Comparison of ENCODE assay signal across 12 mouse cellular contexts in the genomic region with DNA sequence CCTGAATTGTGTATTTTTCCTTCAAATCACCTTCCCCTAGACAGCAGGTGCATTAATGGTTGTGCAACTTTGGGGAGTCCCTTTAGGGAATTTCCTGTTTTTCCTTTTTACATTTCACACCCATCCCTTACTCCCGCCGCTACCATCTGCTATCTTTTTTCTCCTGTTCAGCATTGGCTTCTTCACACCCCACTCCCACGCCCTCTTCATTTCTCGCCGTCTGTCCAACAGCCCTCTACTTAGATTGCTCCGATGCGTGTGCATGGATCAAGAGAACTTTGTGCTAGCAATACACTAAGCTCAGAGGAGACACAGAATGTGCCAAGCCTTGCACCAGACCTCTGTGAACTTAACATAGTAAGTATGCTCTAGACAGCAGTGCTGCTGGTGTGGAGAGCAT. TPM values are rescaled to one million over a fixed set of nuclear protein-coding genes. Genes with fewer than 3 reads are reported as not detected.
DNase-seq lines count a peak whose midpoint lies in the region; TF ChIP-seq lines count a peak whose summit lies in the region.
"Had no signal": no experiment of that assay in that cellular context is flagged by ENCODE, and none has a peak within 500 bp of the region (broad histone marks: within the 10 kb centered on the region; RNA-seq: fewer than 3 reads in every experiment).

No protein-coding gene starts in this region.

- WGBS in kidney, adult 2 months: 82% methylated on average over 7 of the region's 7 CpGs

- no peak for TF ChIP-seq POLR2A in kidney, adult 2 months (IDR thresholded peaks at IDR 0.05; ENCODE audit: low read depth, low read length)

- no peak for TF ChIP-seq CTCF in kidney, adult 2 months (conservative IDR thresholded peaks at IDR 0.05; ENCODE audit: insufficient read depth, insufficient read length, low read depth, low read length)

- H3K4me1 ChIP-seq in kidney, adult 2 months (ENCODE audit: control insufficient read depth, insufficient read depth, low read length): no peaks in the 10 kb centered on the region

- H3K36me3 ChIP-seq in kidney, adult 2 months (ENCODE audit: control insufficient read depth, insufficient read depth, low read length): no peaks in the 10 kb centered on the region

- H3K27ac ChIP-seq in kidney, adult 2 months (ENCODE audit: insufficient read depth, low read depth, low read length): no peak overlapping the region

- peak; percentile 8 for DNase-seq in cerebellum, adult 8-10 months
- peak; percentile 52 to 53 for DNase-seq in cerebellum, postnatal 36 days
- DNase-seq in layer of hippocampus, adult 9-11 months: peak; percentile 86
- peak; percentile 85 to 86 for DNase-seq in right cerebral cortex, adult 2 months (ENCODE audit: low spot score in 2 of 2)
- no peak for DNase-seq in testis, postnatal 14 days (ENCODE audit: low spot score)
- no peak for DNase-seq in kidney, adult 2 months
- no peak for DNase-seq in urinary bladder, postnatal 36 days (ENCODE audit: low spot score in 2 of 2)
- DNase-seq: gastrocnemius, postnatal 36 days had no signal

- no peaks in the 10 kb centered on the region for H3K27me3 ChIP-seq in kidney, adult 2 months (replicated peaks; ENCODE audit: control insufficient read depth, insufficient read depth, low read length)

- no peak overlapping the region for H3K4me3 ChIP-seq in kidney, adult 2 months (ENCODE audit: insufficient read depth, low read depth, low read length)

RNA-seq across cellular contexts. Expression of a gene that starts 12.4 kb away (rescaled TPM):
- polyA plus RNA-seq in kidney, adult 2 months (2012; rRNA removed): 10.5 and 13.5 TPM in 2 replicates

RNA-seq across cellular contexts. Expression of a gene that starts 12.6 kb away (rescaled TPM):
- 0.14 and 0.28 TPM in 2 replicates for polyA plus RNA-seq in kidney, adult 2 months (2012; rRNA removed)
- polyA plus RNA-seq: embryonic facial prominence, embryonic 14.5 days; kidney, embryonic 14.5 days had no signal

RNA-seq across cellular contexts. Expression of a gene that starts 51.6 kb away (rescaled TPM):
- not detected in 2 replicates for polyA plus RNA-seq in kidney, adult 2 months (2012; rRNA removed)
- polyA plus RNA-seq: embryonic facial prominence, embryonic 14.5 days; hindbrain, embryonic 11.5 days; kidney, embryonic 14.5 days; lung, postnatal 0 days had no signal

Comparison
In these comparisons a context has a peak if more than half of its experiments do, and no peak if none do; other contexts are left out.
1. DNase-seq: peak in cerebellum, adult 8-10 months (single experiment), cerebellum, postnatal 36 days (2 of 2), layer of hippocampus, adult 9-11 months (single experiment) and right cerebral cortex, adult 2 months (2 of 2); none in testis, postnatal 14 days (single experiment), kidney, adult 2 months (single experiment) and urinary bladder, postnatal 36 days (0 of 2).